Mouse (Mus musculus): ENCODE measurements around the gene Aox2. TPM values are rescaled to one million over a fixed set of nuclear protein-coding genes. Genes with fewer than 3 reads are reported as not detected.

Gene Aox2
- polyA plus RNA-seq, 1 experiment from 2014 or later = 0.07 TPM

DNA sequence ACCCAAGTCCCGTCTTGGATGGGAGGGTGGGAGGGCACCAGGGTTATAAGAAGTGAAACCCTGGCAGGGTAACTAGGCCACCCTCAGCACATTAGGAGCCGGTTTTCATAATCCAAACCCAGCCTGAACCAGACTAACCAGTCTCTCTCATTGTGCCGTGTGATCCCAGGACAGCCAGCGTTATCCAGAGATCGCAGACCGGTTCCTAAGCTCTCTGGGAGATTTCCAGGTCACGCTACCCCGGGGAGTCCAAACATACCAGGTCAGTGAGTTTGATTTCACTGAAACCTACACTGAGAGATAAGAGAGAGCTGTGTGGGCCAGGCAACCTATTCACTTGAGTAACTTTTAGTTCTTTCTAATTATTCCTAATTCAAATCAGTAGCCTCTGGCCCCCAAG is 29.1 kb downstream of the Aox2 start:
- DNase-seq (ENCODE audit: low spot score) (no peak), ATAC-seq (replicated peaks; ENCODE audit: low FRiP score, low TSS enrichment, low read depth) (no peak)
- Histone ChIP-seq H3K27ac (ENCODE audit: low read depth) (no peak overlapping the region), H3K36me3 (ENCODE audit: control insufficient read depth, insufficient read depth, low read length) (no peaks in the 10 kb centered on the region), H3K9ac (ENCODE audit: low read length) (no peak overlapping the region), H3K9me3 (ENCODE audit: control insufficient read depth, low read length) (no peaks in the 10 kb centered on the region), H3K4me2 (ENCODE audit: low read length) (no peak overlapping the region), H3K4me3 (ENCODE audit: low read depth, low read length) (no peak overlapping the region), H3K4me1 (replicated peaks; ENCODE audit: control insufficient read depth, insufficient read depth, low read length) (peaks cover 10% of the 10 kb centered on the region; the same call in 1 of the 2 replicates), H3K27me3 (replicated peaks; ENCODE audit: control insufficient read depth, insufficient read depth, low read length) (no peaks in the 10 kb centered on the region)
- 70% methylated on average over 8 of the region's 8 CpGs for WGBS

DNA sequence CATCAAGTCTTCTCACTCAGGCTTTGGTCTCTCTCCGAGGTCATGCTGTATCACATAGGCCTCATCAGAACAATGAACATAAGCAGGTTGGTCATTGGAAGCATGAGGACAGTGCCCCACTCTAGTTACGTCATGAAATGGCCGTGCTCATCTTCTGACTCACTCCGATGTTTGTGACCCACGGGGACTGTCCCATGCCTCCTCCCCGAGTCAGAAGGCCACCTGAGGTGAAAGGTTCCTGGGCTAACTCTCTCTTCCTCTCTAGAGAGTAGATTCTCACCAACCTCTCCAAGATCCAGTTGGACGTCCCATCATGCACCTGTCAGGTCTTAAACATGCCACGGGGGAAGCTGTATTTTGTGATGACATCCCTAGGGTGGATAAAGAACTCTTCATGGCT is 30.5 kb downstream of the Aox2 start:
- Histone ChIP-seq H3K9ac (ENCODE audit: low read length) (no peak overlapping the region), H3K36me3 (ENCODE audit: control insufficient read depth, insufficient read depth, low read length) (no peaks in the 10 kb centered on the region), H3K4me3 (ENCODE audit: low read depth, low read length) (no peak overlapping the region), H3K4me1 (replicated peaks; ENCODE audit: control insufficient read depth, insufficient read depth, low read length) (peaks cover 7% of the 10 kb centered on the region; the same call in 1 of the 2 replicates), H3K27me3 (replicated peaks; ENCODE audit: control insufficient read depth, insufficient read depth, low read length) (no peaks in the 10 kb centered on the region), H3K4me2 (ENCODE audit: low read length) (no peak overlapping the region), H3K9me3 (ENCODE audit: control insufficient read depth, low read length) (no peaks in the 10 kb centered on the region), H3K27ac (ENCODE audit: low read depth) (no peak overlapping the region)
- ATAC-seq (replicated peaks; ENCODE audit: low FRiP score, low TSS enrichment, low read depth) = no peak
- 91% methylated on average over 8 of the region's 8 CpGs for WGBS
- DNase-seq (ENCODE audit: low spot score) = no peak

DNA sequence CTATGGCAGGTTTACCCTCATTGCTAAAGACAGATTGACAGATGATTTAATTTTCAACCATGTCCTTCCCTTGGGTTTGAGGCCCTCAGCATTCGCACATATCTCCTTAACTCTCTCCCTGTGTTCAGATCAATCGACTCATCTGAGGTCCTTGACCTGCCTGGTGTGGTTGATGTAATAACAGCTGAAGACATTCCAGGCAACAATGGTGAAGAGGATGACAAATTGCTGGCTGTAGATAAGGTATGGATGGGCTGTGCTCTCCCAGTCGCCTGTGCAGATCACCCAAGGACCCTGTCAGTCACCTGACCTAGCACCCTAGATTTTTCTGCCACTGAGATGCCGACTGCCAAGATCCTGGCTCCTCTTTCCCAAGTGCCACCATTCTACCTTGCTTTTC is 31.7 kb downstream of the Aox2 start:
- DNase-seq (ENCODE audit: low spot score) (no peak), ATAC-seq (replicated peaks; ENCODE audit: low FRiP score, low TSS enrichment, low read depth) (no peak)
- Histone ChIP-seq H3K9me3 (ENCODE audit: control insufficient read depth, low read length) (no peaks in the 10 kb centered on the region), H3K9ac (ENCODE audit: low read length) (no peak overlapping the region), H3K4me3 (ENCODE audit: low read depth, low read length) (no peak overlapping the region), H3K27ac (ENCODE audit: low read depth) (no peak overlapping the region), H3K36me3 (ENCODE audit: control insufficient read depth, insufficient read depth, low read length) (no peaks in the 10 kb centered on the region), H3K4me2 (ENCODE audit: low read length) (no peak overlapping the region), H3K4me1 (replicated peaks; ENCODE audit: control insufficient read depth, insufficient read depth, low read length) (no peaks in the 10 kb centered on the region), H3K27me3 (replicated peaks; ENCODE audit: control insufficient read depth, insufficient read depth, low read length) (no peaks in the 10 kb centered on the region)
- WGBS = 61% methylated on average over 4 of the region's 4 CpGs

DNA sequence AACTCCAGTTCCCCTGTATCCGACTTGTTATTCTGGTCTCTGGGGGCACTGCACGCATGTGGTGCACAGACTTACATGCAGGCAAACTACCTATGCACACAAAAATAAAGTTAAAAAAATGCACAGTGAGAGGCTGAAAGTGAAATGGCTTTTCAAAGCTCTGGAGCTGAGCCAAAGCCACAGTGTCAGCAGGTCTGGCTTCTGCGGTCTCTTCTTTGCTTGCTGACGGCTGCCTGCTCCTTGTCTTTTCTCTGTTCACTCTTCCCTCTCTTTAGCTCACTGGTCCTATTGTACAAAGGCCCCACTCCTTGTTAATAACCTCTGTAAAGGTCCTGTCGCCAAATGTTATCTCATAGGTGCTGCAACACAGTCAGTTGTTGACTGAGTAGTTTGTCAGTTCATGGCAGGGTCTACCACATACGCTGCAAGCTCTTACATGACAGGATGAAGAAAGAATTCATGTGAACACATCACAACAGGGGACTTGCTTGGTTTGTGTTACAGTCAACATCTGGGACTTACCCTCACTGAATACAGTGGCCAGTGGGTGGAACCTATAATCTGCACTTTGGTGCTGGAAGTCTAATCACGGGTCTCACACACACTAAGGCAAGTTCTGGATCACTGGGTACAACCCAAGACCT is 33.2 kb downstream of the Aox2 start:
- ATAC-seq (replicated peaks; ENCODE audit: low FRiP score, low TSS enrichment, low read depth) (no peak), DNase-seq (ENCODE audit: low spot score) (no peak)
- Histone ChIP-seq H3K27ac (ENCODE audit: low read depth) (no peak overlapping the region), H3K9me3 (ENCODE audit: control insufficient read depth, low read length) (no peaks in the 10 kb centered on the region), H3K9ac (ENCODE audit: low read length) (no peak overlapping the region), H3K4me1 (replicated peaks; ENCODE audit: control insufficient read depth, insufficient read depth, low read length) (no peaks in the 10 kb centered on the region), H3K4me3 (ENCODE audit: low read depth, low read length) (no peak overlapping the region), H3K36me3 (ENCODE audit: control insufficient read depth, insufficient read depth, low read length) (no peaks in the 10 kb centered on the region), H3K27me3 (replicated peaks; ENCODE audit: control insufficient read depth, insufficient read depth, low read length) (no peaks in the 10 kb centered on the region), H3K4me2 (ENCODE audit: low read length) (no peak overlapping the region)
- 86% methylated on average over 7 of the region's 7 CpGs for WGBS

DNA sequence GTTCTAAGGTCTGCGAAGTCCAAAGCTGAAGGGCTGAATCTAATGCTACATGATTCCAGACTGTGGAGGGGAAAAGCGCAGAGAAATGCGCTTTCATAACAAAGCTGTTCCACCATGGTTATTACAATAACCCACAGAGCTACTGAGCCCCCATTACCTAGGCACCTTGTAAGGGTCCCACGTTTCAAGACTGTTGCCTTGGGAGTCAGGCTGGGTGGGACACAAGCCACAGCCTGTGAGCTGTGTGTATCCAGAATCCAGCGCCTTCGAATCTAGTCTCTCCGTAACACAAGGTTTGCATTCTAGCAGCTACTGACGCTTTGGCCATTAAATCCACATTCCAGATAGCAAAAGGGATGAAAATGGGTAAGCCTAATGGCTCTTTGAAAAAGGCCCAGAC is 35.0 kb downstream of the Aox2 start:
- Histone ChIP-seq H3K36me3 (ENCODE audit: control insufficient read depth, insufficient read depth, low read length) (no peaks in the 10 kb centered on the region), H3K4me1 (replicated peaks; ENCODE audit: control insufficient read depth, insufficient read depth, low read length) (no peaks in the 10 kb centered on the region), H3K27me3 (replicated peaks; ENCODE audit: control insufficient read depth, insufficient read depth, low read length) (no peaks in the 10 kb centered on the region), H3K9ac (ENCODE audit: low read length) (no peak overlapping the region), H3K27ac (ENCODE audit: low read depth) (no peak overlapping the region), H3K4me2 (ENCODE audit: low read length) (no peak overlapping the region), H3K4me3 (ENCODE audit: low read depth, low read length) (no peak overlapping the region), H3K9me3 (ENCODE audit: control insufficient read depth, low read length) (no peaks in the 10 kb centered on the region)
- no peak for ATAC-seq (replicated peaks; ENCODE audit: low FRiP score, low TSS enrichment, low read depth)
- 79% methylated on average over 8 of the region's 8 CpGs for WGBS
- no peak for DNase-seq (ENCODE audit: low spot score)

DNA sequence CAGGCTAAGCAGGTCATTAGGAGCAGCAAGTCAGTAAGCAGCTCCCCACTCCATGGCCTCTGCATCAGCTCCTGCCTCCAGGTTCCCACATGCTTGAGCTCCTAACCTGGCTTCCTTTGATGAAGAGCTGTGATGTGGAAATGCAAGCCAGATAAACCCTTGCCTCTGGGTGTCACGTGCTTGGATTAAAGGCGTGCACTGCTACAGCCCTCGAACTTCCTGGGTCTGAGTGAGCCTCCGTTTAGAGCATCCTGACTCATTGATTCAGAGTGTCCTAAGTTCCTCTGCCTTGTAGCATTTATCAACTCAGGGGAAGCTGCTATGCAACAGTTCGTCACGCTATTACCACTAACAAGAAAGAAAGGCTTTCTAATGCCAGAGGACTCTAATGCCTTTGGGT is 37.4 kb downstream of the Aox2 start:
- no peak for DNase-seq (ENCODE audit: low spot score)
- H3K4me3 ChIP-seq (ENCODE audit: low read depth, low read length) = no peak overlapping the region
- WGBS = 68% methylated on average over 6 of the region's 6 CpGs

DNA sequence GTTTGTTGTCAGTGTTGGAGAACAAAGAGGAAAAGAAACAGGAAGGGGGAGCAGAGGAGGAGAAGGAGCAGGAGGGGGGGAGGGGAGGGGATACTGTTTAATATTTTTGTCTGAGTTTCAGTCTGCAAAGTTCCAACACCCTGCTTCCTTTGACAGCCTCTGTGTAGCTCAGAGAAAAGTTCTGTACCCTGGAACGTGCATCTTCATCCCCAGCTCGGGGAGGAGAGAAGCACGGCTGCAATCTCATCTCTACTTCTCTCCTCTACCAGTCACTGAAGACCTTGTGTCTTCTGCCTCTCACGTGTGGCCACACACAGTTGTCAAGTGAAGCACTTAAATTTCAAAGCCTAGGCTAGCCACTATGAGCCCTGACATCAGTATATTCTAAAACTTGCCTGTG is 55.1 kb downstream of the Aox2 start:
- H3K36me3 ChIP-seq (ENCODE audit: control insufficient read depth, insufficient read depth, low read length) = no peaks in the 10 kb centered on the region
- H3K4me1 ChIP-seq (replicated peaks; ENCODE audit: control insufficient read depth, insufficient read depth, low read length) = no peaks in the 10 kb centered on the region
- no peak overlapping the region for H3K4me3 ChIP-seq (ENCODE audit: low read depth, low read length)
- no peak for DNase-seq (ENCODE audit: low spot score)
- H3K27me3 ChIP-seq (replicated peaks; ENCODE audit: control insufficient read depth, insufficient read depth, low read length) = no peaks in the 10 kb centered on the region
- no peaks in the 10 kb centered on the region for H3K9me3 ChIP-seq (ENCODE audit: control insufficient read depth, low read length)
- H3K9ac ChIP-seq (ENCODE audit: low read length) = no peak overlapping the region
- no peak for ATAC-seq (replicated peaks; ENCODE audit: low FRiP score, low TSS enrichment, low read depth)
- no peak overlapping the region for H3K27ac ChIP-seq (ENCODE audit: low read depth)
- peak overlapping the region; percentile 34 for H3K4me2 ChIP-seq (ENCODE audit: low read length)
- WGBS = 34% methylated on average over 4 of the region's 4 CpGs

More for the DNA sequence above, 37.4 kb downstream of the Aox2 start:
- no peak overlapping the region for H3K27ac ChIP-seq (ENCODE audit: low read depth)
- no peaks in the 10 kb centered on the region for H3K27me3 ChIP-seq (replicated peaks; ENCODE audit: control insufficient read depth, insufficient read depth, low read length)
- H3K4me1 ChIP-seq (replicated peaks; ENCODE audit: control insufficient read depth, insufficient read depth, low read length) = no peaks in the 10 kb centered on the region
- H3K36me3 ChIP-seq (ENCODE audit: control insufficient read depth, insufficient read depth, low read length) = no peaks in the 10 kb centered on the region
- H3K9me3 ChIP-seq (ENCODE audit: control insufficient read depth, low read length) = no peaks in the 10 kb centered on the region
- ATAC-seq (replicated peaks; ENCODE audit: low FRiP score, low TSS enrichment, low read depth) = no peak
- H3K9ac ChIP-seq (ENCODE audit: low read length) = no peak overlapping the region
- no peak overlapping the region for H3K4me2 ChIP-seq (ENCODE audit: low read length)

DNA sequence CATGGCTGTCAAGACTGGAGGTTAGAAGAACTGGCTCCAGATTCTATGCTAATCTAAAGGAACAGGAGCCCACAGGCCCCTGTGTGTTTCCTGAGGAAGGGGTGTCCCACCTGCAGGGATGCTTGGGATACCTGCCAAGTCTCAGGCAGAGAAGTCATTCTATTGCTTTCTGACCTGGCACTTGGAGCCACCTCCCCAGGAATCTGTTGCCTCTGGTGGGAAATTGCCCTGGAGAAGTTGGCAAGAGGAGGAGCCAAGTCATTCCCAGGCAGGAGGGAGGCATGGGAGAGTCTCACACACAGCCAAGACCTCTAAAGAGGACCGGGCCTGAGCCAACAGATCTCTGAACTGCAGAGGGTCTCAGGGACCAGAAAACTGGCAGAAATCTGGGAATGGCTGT is 61.8 kb downstream of the Aox2 start:
- Histone ChIP-seq H3K27me3 (replicated peaks; ENCODE audit: control insufficient read depth, insufficient read depth, low read length) (no peaks in the 10 kb centered on the region), H3K4me1 (replicated peaks; ENCODE audit: control insufficient read depth, insufficient read depth, low read length) (no peaks in the 10 kb centered on the region), H3K4me2 (ENCODE audit: low read length) (no peak overlapping the region), H3K9me3 (ENCODE audit: control insufficient read depth, low read length) (no peaks in the 10 kb centered on the region), H3K36me3 (ENCODE audit: control insufficient read depth, insufficient read depth, low read length) (no peaks in the 10 kb centered on the region), H3K27ac (ENCODE audit: low read depth) (no peak overlapping the region), H3K4me3 (ENCODE audit: low read depth, low read length) (no peak overlapping the region), H3K9ac (ENCODE audit: low read length) (no peak overlapping the region)
- WGBS = 77% methylated on average over 1 of the region's 1 CpGs
- no peak for ATAC-seq (replicated peaks; ENCODE audit: low FRiP score, low TSS enrichment, low read depth)
- DNase-seq (ENCODE audit: low spot score) = no peak

DNA sequence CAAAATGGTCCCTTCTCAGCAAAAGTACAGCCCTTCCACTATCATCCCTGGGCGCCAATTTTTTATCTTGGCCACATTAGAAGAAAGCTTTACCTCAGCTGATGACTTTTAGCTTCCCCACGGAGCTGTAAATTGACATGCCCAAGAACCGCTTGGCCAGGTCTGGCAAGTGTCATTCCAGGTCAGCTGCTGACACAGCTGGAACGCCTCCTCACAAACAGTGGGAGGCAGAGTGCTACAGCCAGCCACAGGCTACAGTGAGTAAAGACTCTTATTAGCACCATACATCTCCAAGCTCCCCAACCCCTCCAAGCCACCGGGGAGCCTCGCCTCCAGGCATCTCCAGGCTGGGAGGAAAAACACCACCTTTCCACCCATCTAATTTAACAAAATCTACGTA is 63.5 kb downstream of the Aox2 start:
- H3K27me3 ChIP-seq (replicated peaks; ENCODE audit: control insufficient read depth, insufficient read depth, low read length) = no peaks in the 10 kb centered on the region
- H3K4me3 ChIP-seq (ENCODE audit: low read depth, low read length) = no peak overlapping the region
- H3K9me3 ChIP-seq (ENCODE audit: control insufficient read depth, low read length) = no peaks in the 10 kb centered on the region
- ATAC-seq (replicated peaks; ENCODE audit: low FRiP score, low TSS enrichment, low read depth) (no peak), DNase-seq (ENCODE audit: low spot score) (no peak)
- H3K36me3 ChIP-seq (ENCODE audit: control insufficient read depth, insufficient read depth, low read length) = no peaks in the 10 kb centered on the region
- H3K9ac ChIP-seq (ENCODE audit: low read length) = no peak overlapping the region
- no peak overlapping the region for H3K4me2 ChIP-seq (ENCODE audit: low read length)
- 18% methylated on average over 7 of the region's 7 CpGs for WGBS
- no peak overlapping the region for H3K27ac ChIP-seq (ENCODE audit: low read depth)
- no peaks in the 10 kb centered on the region for H3K4me1 ChIP-seq (replicated peaks; ENCODE audit: control insufficient read depth, insufficient read depth, low read length)
